In the genomic region with DNA sequence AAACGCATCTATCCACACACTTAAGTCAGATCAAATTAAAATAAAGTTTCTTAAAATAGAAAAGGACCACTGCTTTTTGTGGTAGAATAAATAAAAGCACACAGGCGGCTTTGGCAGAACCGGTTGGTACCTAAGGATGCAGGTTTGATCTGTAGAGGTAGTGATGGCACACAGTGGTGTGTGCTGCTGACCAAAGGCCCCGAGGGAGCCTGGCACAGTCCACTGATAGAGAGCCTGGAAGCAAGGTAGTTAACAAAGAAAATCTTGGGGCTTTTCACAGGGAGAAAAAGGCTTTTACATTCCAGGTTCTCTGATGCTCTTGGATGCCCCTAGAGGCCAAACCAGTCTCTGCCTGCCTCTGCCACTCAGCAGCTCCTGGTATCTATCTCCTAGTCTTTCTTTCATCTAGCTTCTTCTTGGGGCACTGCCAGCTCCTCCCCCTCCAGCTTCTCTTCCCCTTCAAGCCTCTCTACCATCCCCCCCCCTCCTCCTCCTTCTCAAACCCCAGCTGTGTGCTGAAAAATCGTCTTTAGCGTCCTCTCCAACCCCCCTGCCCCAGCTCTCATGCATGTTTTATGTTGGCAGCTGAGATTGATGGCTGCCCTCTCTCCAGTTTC, we compare ENCODE assay signal across 8 mouse cellular contexts.
DNase-seq lines count a peak whose midpoint lies in the region; ATAC-seq and TF ChIP-seq lines count a peak whose summit lies in the region.

No protein-coding gene starts in this region.

- H3K27me3 ChIP-seq in forebrain, postnatal 0 days (ENCODE audit: insufficient read depth, low read length) = no peaks in the 10 kb centered on the region
- no peaks in the 10 kb centered on the region for H3K27me3 ChIP-seq in kidney, embryonic 14.5 days (ENCODE audit: control insufficient read depth, insufficient read depth, low read length)
- no peaks in the 10 kb centered on the region for H3K27me3 ChIP-seq in limb, embryonic 14.5 days (ENCODE audit: control insufficient read depth, insufficient read depth, low read length)
- no peaks in the 10 kb centered on the region for H3K27me3 ChIP-seq in neural tube, embryonic 13.5 days

- H3K4me1 ChIP-seq in forebrain, postnatal 0 days (ENCODE audit: insufficient read depth) = peaks cover 9% of the 10 kb centered on the region; the same call in 1 of the 2 replicates
- peaks cover 8% of the 10 kb centered on the region for H3K4me1 ChIP-seq in kidney, embryonic 14.5 days (ENCODE audit: control insufficient read depth, insufficient read depth, low read length)
- H3K4me1 ChIP-seq in limb, embryonic 14.5 days (ENCODE audit: control insufficient read depth, insufficient read depth, low read length) = 0 out of 2 replicates have a peak, but pooled peaks cover 3% of the 10 kb centered on the region
- peaks cover 72% of the 10 kb centered on the region for H3K4me1 ChIP-seq in neural tube, embryonic 13.5 days (replicated peaks)

- peak; percentile 69 for DNase-seq in urinary bladder, postnatal 14 days (ENCODE audit: low spot score)
- DNase-seq in urinary bladder, adult 2 months (ENCODE audit: low spot score) = no peak
- peak; percentile 80 to 83 for DNase-seq in cerebellum, adult 18-20 months
- DNase-seq in forebrain, postnatal 0 days = peak; percentile 87
- peak; percentile 69 for DNase-seq in limb, embryonic 14.5 days (ENCODE audit: low spot score)

- no peaks in the 10 kb centered on the region for H3K9me3 ChIP-seq in forebrain, postnatal 0 days (ENCODE audit: low read length)
- H3K9me3 ChIP-seq in kidney, embryonic 14.5 days (ENCODE audit: control insufficient read depth, low read length) = no peaks in the 10 kb centered on the region
- no peaks in the 10 kb centered on the region for H3K9me3 ChIP-seq in limb, embryonic 14.5 days (ENCODE audit: control insufficient read depth, low read length)
- no peaks in the 10 kb centered on the region for H3K9me3 ChIP-seq in neural tube, embryonic 13.5 days

- TF ChIP-seq CTCF in forebrain, postnatal 0 days (IDR thresholded peaks at IDR 0.05; ENCODE audit: low read depth) = peak; percentile 81

- H3K4me3 ChIP-seq in forebrain, postnatal 0 days (ENCODE audit: low read depth, low read length) = no peak overlapping the region
- no peak overlapping the region for H3K4me3 ChIP-seq in kidney, embryonic 14.5 days (ENCODE audit: low read length)
- H3K4me3 ChIP-seq in limb, embryonic 14.5 days (replicated peaks; ENCODE audit: low read length) = no peak overlapping the region
- H3K4me3 ChIP-seq in neural tube, embryonic 13.5 days = no peak overlapping the region

- H3K36me3 ChIP-seq in forebrain, postnatal 0 days (ENCODE audit: insufficient read depth) = no peaks in the 10 kb centered on the region
- H3K36me3 ChIP-seq in kidney, embryonic 14.5 days (ENCODE audit: control insufficient read depth, insufficient read depth, low read length) = no peaks in the 10 kb centered on the region
- no peaks in the 10 kb centered on the region for H3K36me3 ChIP-seq in limb, embryonic 14.5 days (ENCODE audit: control insufficient read depth, insufficient read depth, low read length)
- H3K36me3 ChIP-seq in neural tube, embryonic 13.5 days = 0 out of 2 replicates have a peak, but pooled peaks cover 3% of the 10 kb centered on the region

- H3K9ac ChIP-seq in forebrain, postnatal 0 days = no peak overlapping the region
- H3K9ac ChIP-seq in kidney, embryonic 14.5 days (ENCODE audit: low read depth, low read length) = no peak overlapping the region
- no peak overlapping the region for H3K9ac ChIP-seq in limb, embryonic 14.5 days (ENCODE audit: low read depth, low read length, severe bottlenecking)
- H3K9ac ChIP-seq in neural tube, embryonic 13.5 days = peak overlapping the region; percentile 55

- 30% methylated on average over 6 of the region's 6 CpGs for WGBS in forebrain, postnatal 0 days
- WGBS in kidney, embryonic 14.5 days = 38% methylated on average over 6 of the region's 6 CpGs
- 42% methylated on average over 6 of the region's 6 CpGs for WGBS in limb, embryonic 14.5 days
- 36% methylated on average over 6 of the region's 6 CpGs for WGBS in neural tube, embryonic 13.5 days

- peak overlapping the region; percentile 76 for H3K27ac ChIP-seq in forebrain, postnatal 0 days (ENCODE audit: low read depth, low read length)
- no peak overlapping the region for H3K27ac ChIP-seq in kidney, embryonic 14.5 days (ENCODE audit: low read depth, low read length)
- no peak overlapping the region for H3K27ac ChIP-seq in limb, embryonic 14.5 days (replicated peaks; ENCODE audit: low read depth, low read length)
- peak overlapping the region; percentile 90 for H3K27ac ChIP-seq in neural tube, embryonic 13.5 days (replicated peaks)

- TF ChIP-seq POLR2A in limb, embryonic 14.5 days (IDR thresholded peaks at IDR 0.05; ENCODE audit: borderline replicate concordance, extremely low read depth, insufficient read depth, insufficient read length) = no peak

- peak; percentile 78 for ATAC-seq in forebrain, postnatal 0 days
- peak; percentile 44 for ATAC-seq in kidney, embryonic 14.5 days (ENCODE audit: low FRiP score, low TSS enrichment)
- no peak for ATAC-seq in limb, embryonic 14.5 days (ENCODE audit: low FRiP score, low read depth)
- peak; percentile 51 for ATAC-seq in neural tube, embryonic 13.5 days (ENCODE audit: low read depth)
- ATAC-seq in inflammation-experienced regulatory T-cells, adult 6 months = no peak

- no peak overlapping the region for H3K4me2 ChIP-seq in forebrain, postnatal 0 days (ENCODE audit: low read depth)
- H3K4me2 ChIP-seq in kidney, embryonic 14.5 days (replicated peaks; ENCODE audit: low read depth, low read length) = no peak overlapping the region
- H3K4me2 ChIP-seq in limb, embryonic 14.5 days (replicated peaks; ENCODE audit: low read depth, low read length, severe bottlenecking) = no peak overlapping the region
- H3K4me2 ChIP-seq in neural tube, embryonic 13.5 days = no peak overlapping the region

Comparison
In these comparisons a context has a peak if more than half of its experiments do, and no peak if none do; other contexts are left out.
1. ATAC-seq: peak in forebrain, postnatal 0 days (single experiment), kidney, embryonic 14.5 days (single experiment) and neural tube, embryonic 13.5 days (single experiment); none in limb, embryonic 14.5 days (single experiment) and inflammation-experienced regulatory T-cells, adult 6 months (single experiment).
2. H3K27ac ChIP-seq: peak in forebrain, postnatal 0 days (single experiment) and neural tube, embryonic 13.5 days (single experiment); none in kidney, embryonic 14.5 days (single experiment) and limb, embryonic 14.5 days (single experiment).